Mouse (Mus musculus) hindbrain, postnatal 0 days (tissue): ENCODE measurements at regions not wholly inside any gene's neighbourhood (a gene's known extent, or its start where the extent isn't known, plus 50 kb on each side); places are given as distances from the start of the nearest gene placed in this dataset.

ENCODE experiments used
- ATAC-seq: fragments of 200-750 bp; cut with Nextera tagmentation; 2 replicates; pipeline ENCODE4 v1.8.0; 2017; ENCODE audit warnings: mild to moderate bottlenecking, moderate TSS enrichment, moderate library complexity
- DNase-seq: peaks from one replicate; pipeline ENCODE4 v3.0.0-alpha.2; 2015; ENCODE audit warnings: low spot score
- H3K27ac ChIP-seq: fragments of 300-500 bp; sonication (generic); 2 replicates; pipeline ENCODE4 v1.5.1; 2014; ENCODE audit warnings: mild to moderate bottlenecking
- H3K27me3 ChIP-seq: fragments of 300-500 bp; sonication (generic); 2 replicates; pipeline ENCODE4 v1.6.1; 2014; ENCODE audit warnings: low read length, mixed read lengths; ENCODE audit not compliant: insufficient read depth
- H3K36me3 ChIP-seq: fragments of 300-500 bp; sonication (generic); 2 replicates; pipeline ENCODE4 v1.6.1; 2014; ENCODE audit warnings: low read length, mixed read lengths; ENCODE audit not compliant: insufficient read depth
- H3K4me1 ChIP-seq: fragments of 300-500 bp; sonication (generic); 2 replicates; pipeline ENCODE4 v1.6.1; 2014; ENCODE audit warnings: antibody characterized with exemption, low read length, mixed read lengths; ENCODE audit not compliant: insufficient read depth
- H3K4me2 ChIP-seq: fragments of 300-500 bp; sonication (generic); 2 replicates; pipeline ENCODE4 v1.6.1; 2014; ENCODE audit warnings: low read depth, mild to moderate bottlenecking, low read length, moderate library complexity, mixed read lengths
- H3K4me3 ChIP-seq: fragments of 300-500 bp; sonication (generic); 2 replicates; pipeline ENCODE4 v1.5.1; 2014; ENCODE audit warnings: low read length
- H3K9ac ChIP-seq: fragments of 300-500 bp; sonication (generic); replicated peaks from 2 replicates; pipeline ENCODE4 v1.6.1; 2014; ENCODE audit warnings: mild to moderate bottlenecking, low read length, moderate library complexity, mixed read lengths
- H3K9me3 ChIP-seq: fragments of 300-500 bp; sonication (generic); 2 replicates; pipeline ENCODE4 v1.6.1; 2016; ENCODE audit warnings: low read length, mixed read lengths
- CTCF ChIP-seq: IDR thresholded peaks from 2 replicates; pipeline ENCODE4 v1.5.1; 2016; ENCODE audit warnings: antibody characterized with exemption, control low read depth, low read depth
- WGBS: fragments of 180-500 bp; shearing (Covaris S2); extraction: QIAGEN DNeasy Blood & Tissue Kit; methylation state at CpG from one replicate; pipeline ENCODE4 v1.1.7; 2014; 5-methylcytosine and 5-hydroxymethylcytosine counted together

DNA sequence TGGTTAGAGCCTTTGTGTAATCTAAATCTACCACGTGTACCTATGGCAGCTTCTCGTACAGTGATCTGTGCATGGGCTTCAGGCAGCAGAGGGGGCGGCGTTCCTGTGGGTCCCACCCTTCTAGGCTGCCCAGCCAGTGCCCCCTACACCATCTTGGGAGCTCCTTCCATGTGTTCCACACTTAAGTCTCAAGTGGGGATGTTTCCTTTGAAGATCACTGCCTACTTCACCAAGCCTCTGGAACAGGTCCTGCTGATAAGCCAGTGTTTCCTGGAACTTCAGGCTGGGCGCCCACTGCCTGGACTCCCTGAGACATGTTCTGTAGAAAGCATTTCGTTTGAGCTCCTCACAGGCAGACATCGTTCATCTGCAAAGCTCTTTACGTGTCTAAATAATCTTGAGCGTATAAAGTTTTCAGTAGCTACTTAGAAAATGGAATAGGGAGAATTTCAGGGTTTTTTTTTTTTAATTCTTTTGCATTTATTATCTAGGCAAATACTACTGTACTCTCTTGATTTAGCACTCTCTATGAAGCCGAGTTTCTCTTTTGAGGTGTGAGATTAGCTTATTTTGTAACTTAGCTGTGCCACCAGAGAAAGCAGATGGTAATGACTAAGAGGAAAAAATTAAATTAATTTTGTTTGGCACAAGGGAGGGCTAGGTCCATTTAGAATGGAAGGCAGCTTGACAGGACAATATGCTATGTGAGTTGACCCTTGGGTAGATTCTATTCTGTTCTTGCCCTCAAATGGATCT, 82.9 kb downstream of the Klf5 start:
- Histone ChIP-seq H3K9ac (no peak overlapping the region), H3K27ac (no peak overlapping the region), H3K36me3 (no peaks in the 10 kb centered on the region), H3K27me3 (no peaks in the 10 kb centered on the region), H3K4me2 (no peak overlapping the region), H3K4me3 (no peak overlapping the region), H3K4me1 (no peaks in the 10 kb centered on the region), H3K9me3 (no peaks in the 10 kb centered on the region)
- ATAC-seq: no peak
- no peak for TF ChIP-seq CTCF
- DNase-seq: no peak
- 89% methylated on average over 10 of the region's 10 CpGs for WGBS

DNA sequence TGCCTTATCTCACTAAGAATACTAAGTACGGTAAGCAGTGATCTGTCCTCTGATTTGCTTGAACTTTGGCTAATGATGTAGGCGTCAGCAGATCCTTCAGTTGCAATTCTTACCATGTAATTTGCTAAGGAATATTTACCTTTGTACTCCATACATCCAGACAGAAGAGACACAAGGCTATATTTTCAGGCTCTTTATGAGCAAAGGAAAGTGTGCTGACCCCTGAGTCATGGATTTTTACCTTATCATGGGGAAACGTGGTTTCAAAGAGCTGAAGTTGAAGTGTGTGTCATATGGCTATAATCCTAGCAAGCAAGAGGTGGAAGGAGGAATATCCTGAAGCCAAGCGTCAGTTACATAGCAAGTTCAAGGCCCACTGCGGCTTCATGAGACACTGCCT, 83.6 kb downstream of the Klf5 start:
- TF ChIP-seq CTCF: no peak

DNA sequence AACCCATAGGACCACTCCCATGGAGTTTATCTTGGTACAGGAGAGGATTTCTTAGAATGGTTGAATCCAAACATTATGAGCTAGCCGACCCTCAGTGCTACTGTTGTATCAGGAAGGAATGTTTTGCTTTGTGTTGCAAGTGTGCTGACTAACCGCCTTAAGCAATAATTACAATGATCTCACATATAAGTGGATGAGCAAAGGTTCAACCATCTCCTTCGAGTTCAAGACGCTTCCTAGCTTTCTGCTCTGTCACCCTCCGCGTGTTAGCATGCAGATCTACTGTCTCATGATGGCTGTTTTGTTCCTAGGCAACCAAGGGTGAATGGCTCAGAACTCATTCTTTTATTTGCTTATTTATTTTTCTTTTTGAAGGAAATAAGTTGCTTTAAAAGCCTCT, 84.7 kb downstream of the Klf5 start:
- DNase-seq (no peak), ATAC-seq (no peak)
- no peaks in the 10 kb centered on the region for H3K27me3 ChIP-seq
- H3K9me3 ChIP-seq: no peaks in the 10 kb centered on the region
- H3K4me3 ChIP-seq: no peak overlapping the region
- H3K9ac ChIP-seq: no peak overlapping the region
- whole genome bisulfite sequencing: 83% methylated on average over 6 of the region's 6 CpGs
- no peaks in the 10 kb centered on the region for H3K36me3 ChIP-seq
- H3K4me1 ChIP-seq: no peaks in the 10 kb centered on the region
- no peak for TF ChIP-seq CTCF
- H3K4me2 ChIP-seq: no peak overlapping the region
- no peak overlapping the region for H3K27ac ChIP-seq

More for the DNA sequence above, 83.6 kb downstream of the Klf5 start:
- no peaks in the 10 kb centered on the region for H3K9me3 ChIP-seq
- 87% methylated on average over 5 of the region's 5 CpGs for WGBS
- no peak for DNase-seq
- H3K36me3 ChIP-seq: no peaks in the 10 kb centered on the region
- ATAC-seq: no peak
- no peaks in the 10 kb centered on the region for H3K27me3 ChIP-seq
- no peak overlapping the region for H3K4me3 ChIP-seq
- H3K9ac ChIP-seq: no peak overlapping the region
- no peaks in the 10 kb centered on the region for H3K4me1 ChIP-seq
- H3K27ac ChIP-seq: no peak overlapping the region
- H3K4me2 ChIP-seq: no peak overlapping the region

DNA sequence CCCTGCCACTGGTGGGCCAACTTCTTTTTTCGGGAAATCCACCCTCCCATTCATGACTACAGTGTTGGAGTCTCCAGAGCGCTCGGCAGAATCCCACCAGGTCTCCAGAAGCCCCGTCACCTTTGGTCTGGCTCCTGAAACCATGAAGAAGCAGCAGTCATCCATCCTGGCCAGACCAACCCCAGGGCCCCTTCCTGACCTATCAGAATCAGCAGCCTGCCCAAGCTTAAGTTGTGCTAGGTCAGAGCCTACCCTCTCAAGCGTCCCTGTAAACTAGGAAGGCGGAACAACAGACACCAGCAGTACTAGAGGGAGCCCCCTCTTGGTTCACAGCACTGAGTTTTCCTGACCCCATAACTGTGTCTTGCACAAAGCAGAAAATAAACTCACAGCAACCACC, 89.1 kb downstream of the Klf5 start:
- no peaks in the 10 kb centered on the region for H3K9me3 ChIP-seq
- H3K4me2 ChIP-seq: no peak overlapping the region
- no peaks in the 10 kb centered on the region for H3K27me3 ChIP-seq
- DNase-seq (no peak), ATAC-seq (no peak)
- no peaks in the 10 kb centered on the region for H3K36me3 ChIP-seq
- TF ChIP-seq CTCF: no peak
- WGBS: 94% methylated on average over 6 of the region's 6 CpGs
- H3K4me3 ChIP-seq: no peak overlapping the region
- no peaks in the 10 kb centered on the region for H3K4me1 ChIP-seq
- no peak overlapping the region for H3K9ac ChIP-seq
- H3K27ac ChIP-seq: no peak overlapping the region

DNA sequence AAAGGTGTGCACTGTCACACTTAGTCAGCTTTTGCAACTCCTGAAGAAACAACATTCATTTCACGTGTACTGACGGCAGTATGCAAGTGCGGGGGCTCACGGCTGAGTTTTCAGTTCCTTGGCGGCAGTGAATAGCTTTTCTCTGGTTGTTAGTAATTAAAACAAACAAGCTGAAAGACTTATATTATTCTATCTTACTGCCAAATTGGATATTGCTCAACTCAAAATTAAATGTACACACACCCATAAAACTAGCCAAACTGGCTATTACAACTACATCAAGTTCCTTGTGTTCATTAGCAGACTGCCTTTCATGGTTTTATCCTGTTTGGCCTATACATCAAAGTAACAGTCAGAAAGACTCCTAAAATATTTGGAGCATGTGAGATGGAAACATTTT, 90.8 kb downstream of the Klf5 start:
- ATAC-seq (no peak), DNase-seq (no peak)
- 85% methylated on average over 5 of the region's 5 CpGs for WGBS
- Histone ChIP-seq H3K27me3 (no peaks in the 10 kb centered on the region), H3K4me3 (no peak overlapping the region), H3K36me3 (no peaks in the 10 kb centered on the region), H3K27ac (no peak overlapping the region), H3K9ac (no peak overlapping the region), H3K4me1 (no peaks in the 10 kb centered on the region), H3K9me3 (no peaks in the 10 kb centered on the region), H3K4me2 (no peak overlapping the region)
- no peak for TF ChIP-seq CTCF

DNA sequence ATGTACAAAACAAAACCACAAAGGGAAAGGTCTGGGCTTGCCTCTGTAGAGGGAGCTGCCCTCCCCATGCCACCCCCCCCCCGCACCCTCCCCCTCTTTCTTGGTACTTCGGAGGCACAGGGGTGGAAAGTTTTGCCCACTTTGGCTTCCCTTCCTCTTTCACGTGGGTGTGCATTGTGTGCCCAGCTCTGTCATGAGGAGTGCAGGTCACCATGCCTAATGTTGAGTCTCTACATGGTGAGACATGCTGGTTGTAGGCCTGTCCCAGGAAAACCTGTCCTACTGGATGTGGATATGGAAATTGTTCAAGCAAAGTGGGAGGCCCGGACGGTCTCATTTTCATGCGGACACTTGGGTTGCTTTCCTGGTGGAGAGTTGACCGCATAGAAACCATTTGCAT, 93.2 kb downstream of the Klf5 start:
- ATAC-seq (no peak), DNase-seq (no peak)
- Histone ChIP-seq H3K4me2 (no peak overlapping the region), H3K36me3 (no peaks in the 10 kb centered on the region), H3K4me1 (no peaks in the 10 kb centered on the region), H3K4me3 (no peak overlapping the region), H3K9ac (no peak overlapping the region), H3K27ac (no peak overlapping the region), H3K27me3 (no peaks in the 10 kb centered on the region), H3K9me3 (no peaks in the 10 kb centered on the region)
- WGBS: 77% methylated on average over 7 of the region's 7 CpGs
- TF ChIP-seq CTCF: no peak

DNA sequence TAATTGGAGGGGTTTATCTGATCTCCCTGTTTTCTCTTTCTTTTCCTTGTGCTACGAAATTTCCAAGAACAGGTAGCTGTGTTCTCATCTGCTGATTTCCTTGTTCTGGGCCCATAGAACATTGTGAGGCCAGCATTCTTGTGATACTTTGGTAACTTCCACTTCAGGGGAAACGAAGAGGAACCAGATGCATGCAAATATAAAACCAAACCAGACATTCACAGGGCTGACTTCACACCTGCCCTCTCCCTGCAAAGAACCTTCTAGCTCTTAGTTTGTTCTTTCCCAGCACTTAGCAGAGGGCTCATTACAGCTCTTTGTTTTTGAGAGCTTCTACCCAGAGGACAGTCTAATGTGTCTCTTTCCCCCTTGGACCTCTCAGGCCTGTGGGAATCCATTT, 94.3 kb downstream of the Klf5 start:
- Histone ChIP-seq H3K36me3 (no peaks in the 10 kb centered on the region), H3K27ac (no peak overlapping the region), H3K9ac (no peak overlapping the region), H3K9me3 (no peaks in the 10 kb centered on the region), H3K4me3 (no peak overlapping the region), H3K27me3 (no peaks in the 10 kb centered on the region), H3K4me1 (no peaks in the 10 kb centered on the region), H3K4me2 (no peak overlapping the region)
- ATAC-seq (no peak), DNase-seq (no peak)
- WGBS: 95% methylated on average over 2 of the region's 2 CpGs
- TF ChIP-seq CTCF: no peak
